Mouse (Mus musculus) embryonic facial prominence, embryonic 14.5 days (tissue): ENCODE data around the gene Gtpbp8. TPM values are rescaled to one million over a fixed set of nuclear protein-coding genes. Genes with fewer than 3 reads are reported as not detected.

ENCODE experiments used
- ATAC-seq: fragments of 200-750 bp; cut with Nextera tagmentation; 2 replicates; pipeline ENCODE4 v1.8.0; 2017; ENCODE audit warnings: low read depth, moderate number of reproducible peaks, moderate TSS enrichment
- DNase-seq: peaks from one replicate; pipeline ENCODE4 v3.0.0-alpha.2; 2015; ENCODE audit warnings: low spot score
- H3K27ac ChIP-seq: fragments of 300-500 bp; sonication (generic); replicated peaks from 2 replicates; pipeline ENCODE4 v1.5.1; 2014; ENCODE audit warnings: low read depth, mild to moderate bottlenecking, low read length, moderate library complexity
- H3K27me3 ChIP-seq: fragments of 300-500 bp; sonication (generic); replicated peaks from 2 replicates; pipeline ENCODE4 v1.6.1; 2014; ENCODE audit warnings: low read length; ENCODE audit not compliant: control insufficient read depth, insufficient read depth
- H3K36me3 ChIP-seq: fragments of 300-500 bp; sonication (generic); 2 replicates; pipeline ENCODE4 v1.6.1; 2014; ENCODE audit warnings: low read length, mixed read lengths; ENCODE audit not compliant: control insufficient read depth, insufficient read depth
- H3K4me1 ChIP-seq: fragments of 300-500 bp; sonication (generic); 2 replicates; pipeline ENCODE4 v1.6.1; 2014; ENCODE audit warnings: antibody characterized with exemption, low read length; ENCODE audit not compliant: control insufficient read depth, insufficient read depth
- H3K4me2 ChIP-seq: fragments of 300-500 bp; sonication (generic); 2 replicates; pipeline ENCODE4 v1.6.1; 2014; ENCODE audit warnings: low read depth, mild to moderate bottlenecking, low read length, moderate library complexity, mixed read lengths
- H3K4me3 ChIP-seq: fragments of 300-500 bp; sonication (generic); 2 replicates; pipeline ENCODE4 v1.5.1; 2014; ENCODE audit warnings: low read depth, mild to moderate bottlenecking, low read length
- H3K9ac ChIP-seq: fragments of 300-500 bp; sonication (generic); 2 replicates; pipeline ENCODE4 v1.6.1; 2014; ENCODE audit warnings: low read depth, mild to moderate bottlenecking, low read length, moderate library complexity, mixed read lengths
- H3K9me3 ChIP-seq: fragments of 300-500 bp; sonication (generic); 2 replicates; pipeline ENCODE4 v1.6.1; 2016; ENCODE audit warnings: low read length; ENCODE audit not compliant: control insufficient read depth
- WGBS: fragments of 180-500 bp; shearing (Covaris S2); extraction: QIAGEN DNeasy Blood & Tissue Kit; methylation state at CpG from one replicate; pipeline ENCODE4 v1.1.7; 2014; 5-methylcytosine and 5-hydroxymethylcytosine counted together
- polyA plus RNA-seq: library from polyadenylated mRNA; unstranded; fragments of >200 nt; fragmentation: Nextera tagmentation; extraction: Ambion mirVana; gene quantifications from 2 replicates; pipeline ENCODE4 v1.2.1, GENCODE M21; 2014

Gene Gtpbp8
- polyA plus RNA-seq, 1 experiment from 2014 or later, result 27.8 TPM

DNA sequence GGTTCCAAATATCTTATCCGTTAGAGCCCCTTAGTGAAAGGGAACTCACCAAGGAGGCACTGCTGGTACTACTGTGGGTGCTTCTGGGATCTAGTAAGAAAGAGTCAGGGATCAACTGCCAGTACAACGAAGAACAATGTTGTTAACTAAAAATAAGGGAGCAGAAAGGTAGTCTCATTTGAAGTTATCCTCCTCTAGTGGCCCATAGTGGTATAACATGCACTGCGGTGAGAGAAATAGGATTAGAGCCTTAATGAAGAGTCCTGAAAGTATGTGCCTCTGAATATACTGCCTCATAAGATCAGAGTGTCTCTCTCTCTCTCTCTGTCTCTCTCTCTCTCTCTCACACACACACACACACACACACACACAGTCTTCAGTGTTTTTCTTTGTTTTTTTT, 25.6 kb downstream of the Gtpbp8 start:
- Histone ChIP-seq H3K4me1 (peaks cover 20% of the 10 kb centered on the region), H3K4me2 (no peak overlapping the region), H3K4me3 (no peak overlapping the region), H3K27me3 (no peaks in the 10 kb centered on the region), H3K9ac (no peak overlapping the region), H3K27ac (no peak overlapping the region), H3K9me3 (no peaks in the 10 kb centered on the region), H3K36me3 (no peaks in the 10 kb centered on the region)
- DNase-seq (no peak), ATAC-seq (no peak)
- WGBS, result 79% methylated on average over 3 of the region's 3 CpGs

DNA sequence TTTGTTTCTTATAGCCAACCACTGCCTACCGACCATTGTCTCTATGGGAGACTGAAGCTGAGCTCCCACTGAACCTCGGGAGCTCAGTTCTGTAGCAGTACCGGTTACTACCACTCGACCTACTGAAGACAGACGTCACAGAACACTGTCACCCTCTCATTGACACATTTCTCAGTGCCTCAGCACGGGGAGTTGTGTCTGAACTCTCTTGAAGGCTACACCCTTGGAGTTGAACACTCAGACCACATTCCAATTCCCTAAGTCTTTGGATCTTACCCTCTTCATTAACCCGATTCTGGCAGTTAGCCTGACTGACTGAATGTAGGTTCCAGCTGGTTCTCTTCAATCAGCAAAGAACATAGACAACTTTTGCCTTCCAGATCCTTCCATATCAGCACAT, 26.8 kb downstream of the Gtpbp8 start:
- H3K27ac ChIP-seq, result no peak overlapping the region
- DNase-seq (no peak), ATAC-seq (no peak)
- H3K9ac ChIP-seq, result no peak overlapping the region
- 76% methylated on average over 7 of the region's 7 CpGs for WGBS
- peaks cover 16% of the 10 kb centered on the region for H3K4me1 ChIP-seq
- no peak overlapping the region for H3K4me2 ChIP-seq
- no peaks in the 10 kb centered on the region for H3K36me3 ChIP-seq
- no peaks in the 10 kb centered on the region for H3K9me3 ChIP-seq
- H3K4me3 ChIP-seq, result no peak overlapping the region
- no peaks in the 10 kb centered on the region for H3K27me3 ChIP-seq

DNA sequence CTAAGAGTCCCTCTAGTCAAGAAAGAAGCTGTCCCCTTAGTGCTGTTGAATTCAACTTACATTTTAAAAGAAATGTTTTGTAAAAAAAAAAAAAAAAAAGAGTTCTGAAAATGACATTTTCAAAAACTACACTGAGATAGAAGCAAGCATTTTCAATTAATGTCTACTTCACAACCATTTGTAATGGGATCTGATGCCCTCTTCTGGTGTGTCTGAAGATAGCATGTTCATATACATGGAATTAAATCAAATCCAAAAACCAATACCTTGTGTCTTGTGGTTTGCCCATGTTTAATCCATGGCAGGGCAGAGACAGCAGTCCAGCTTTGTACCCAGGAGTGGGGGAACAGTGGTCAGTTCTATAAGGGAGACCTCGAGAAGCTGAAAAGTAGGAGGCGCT, 28.3 kb downstream of the Gtpbp8 start:
- DNase-seq (no peak), ATAC-seq (no peak)
- WGBS, result 75% methylated on average over 2 of the region's 2 CpGs
- no peak overlapping the region for H3K4me3 ChIP-seq
- H3K27ac ChIP-seq, result no peak overlapping the region
- no peaks in the 10 kb centered on the region for H3K9me3 ChIP-seq
- H3K4me1 ChIP-seq, result peaks cover 10% of the 10 kb centered on the region
- no peak overlapping the region for H3K9ac ChIP-seq
- H3K27me3 ChIP-seq, result no peaks in the 10 kb centered on the region
- H3K4me2 ChIP-seq, result no peak overlapping the region
- no peaks in the 10 kb centered on the region for H3K36me3 ChIP-seq

DNA sequence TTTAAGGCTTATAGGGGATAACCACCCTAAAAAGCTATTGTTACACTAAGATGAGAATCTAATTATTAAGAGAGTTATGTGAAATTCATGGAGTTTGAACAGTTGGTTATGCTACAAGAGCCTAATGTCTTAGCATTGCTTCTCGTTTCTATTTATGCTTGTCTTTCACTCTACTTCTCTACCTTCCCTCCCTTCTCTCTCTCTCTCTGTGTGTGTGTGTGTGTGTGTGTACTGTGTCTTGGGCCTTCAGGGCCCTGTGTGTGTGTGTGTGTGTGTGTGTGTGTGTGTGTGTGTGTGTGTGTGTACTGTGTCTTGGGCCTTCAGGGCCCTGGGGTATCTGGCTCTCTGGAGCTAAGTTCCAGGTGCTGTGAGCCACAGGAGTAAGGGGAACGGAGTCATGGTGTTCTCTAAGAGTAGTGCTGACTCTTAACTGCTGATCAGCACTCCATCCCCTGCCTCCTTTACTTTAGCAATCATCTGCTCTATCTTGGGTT, 29.0 kb downstream of the Gtpbp8 start:
- Histone ChIP-seq H3K4me3 (no peak overlapping the region), H3K36me3 (no peaks in the 10 kb centered on the region), H3K9ac (0 out of 2 replicates have a peak overlapping the region, but pooled peaks have one; percentile 8), H3K4me1 (peaks cover 8% of the 10 kb centered on the region; the same call in 1 of the 2 replicates), H3K27me3 (no peaks in the 10 kb centered on the region), H3K27ac (peak overlapping the region; percentile 80), H3K4me2 (0 out of 2 replicates have a peak overlapping the region, but pooled peaks have one; percentile 7), H3K9me3 (no peaks in the 10 kb centered on the region)
- peak; percentile 12; the same call in 1 of the 2 replicates for ATAC-seq
- DNase-seq, result no peak
- WGBS, result 49% methylated on average over 2 of the region's 2 CpGs

DNA sequence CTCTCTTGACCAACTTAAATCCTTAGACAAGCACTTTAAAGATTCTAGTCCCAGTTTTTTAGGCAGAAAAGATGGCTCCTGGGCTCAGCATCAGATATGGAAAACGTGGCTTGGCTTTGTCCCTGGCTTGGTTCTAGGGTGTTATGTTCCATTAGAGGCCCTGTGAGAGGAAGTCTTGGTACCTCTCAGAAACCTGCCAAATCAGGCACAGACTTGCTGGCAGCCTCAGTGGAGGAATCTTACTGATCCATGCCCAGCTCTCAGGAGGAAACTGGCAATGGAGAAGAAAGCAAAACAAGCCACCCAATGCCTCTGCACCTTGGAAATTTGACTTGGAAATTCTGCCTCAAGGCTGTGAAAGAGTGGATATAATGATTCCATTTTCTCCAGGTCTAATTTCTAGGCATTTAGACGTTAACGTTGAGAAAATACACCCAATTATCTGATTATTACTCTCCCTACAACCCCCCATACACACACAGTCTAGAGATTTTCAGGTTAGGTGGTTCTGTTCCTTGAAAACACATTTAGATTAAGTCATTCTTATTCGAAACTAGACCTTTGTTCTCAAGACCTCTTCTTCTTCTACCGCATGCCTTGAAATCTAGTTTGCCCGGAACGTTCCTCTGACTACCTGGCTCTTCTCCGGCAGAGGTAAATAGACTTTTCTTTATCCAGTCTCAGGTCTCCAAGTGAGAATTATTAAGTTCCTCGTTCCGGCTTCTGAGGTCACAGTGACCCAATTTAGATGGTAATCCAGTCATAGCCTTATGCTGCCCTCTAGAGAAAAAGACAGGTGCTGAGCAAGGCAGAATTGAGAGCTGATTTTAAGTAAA, 29.6 kb downstream of the Gtpbp8 start:
- peak overlapping the region; percentile 80 for H3K27ac ChIP-seq
- WGBS, result 19% methylated on average over 10 of the region's 10 CpGs
- no peak overlapping the region for H3K9ac ChIP-seq
- DNase-seq (peak; percentile 90), ATAC-seq (peak; percentile 90)
- H3K36me3 ChIP-seq, result no peaks in the 10 kb centered on the region
- no peaks in the 10 kb centered on the region for H3K27me3 ChIP-seq
- H3K4me3 ChIP-seq, result no peak overlapping the region
- peaks cover 8% of the 10 kb centered on the region; the same call in 1 of the 2 replicates for H3K4me1 ChIP-seq
- H3K4me2 ChIP-seq, result peak overlapping the region; percentile 7; the same call in 1 of the 2 replicates
- no peaks in the 10 kb centered on the region for H3K9me3 ChIP-seq

DNA sequence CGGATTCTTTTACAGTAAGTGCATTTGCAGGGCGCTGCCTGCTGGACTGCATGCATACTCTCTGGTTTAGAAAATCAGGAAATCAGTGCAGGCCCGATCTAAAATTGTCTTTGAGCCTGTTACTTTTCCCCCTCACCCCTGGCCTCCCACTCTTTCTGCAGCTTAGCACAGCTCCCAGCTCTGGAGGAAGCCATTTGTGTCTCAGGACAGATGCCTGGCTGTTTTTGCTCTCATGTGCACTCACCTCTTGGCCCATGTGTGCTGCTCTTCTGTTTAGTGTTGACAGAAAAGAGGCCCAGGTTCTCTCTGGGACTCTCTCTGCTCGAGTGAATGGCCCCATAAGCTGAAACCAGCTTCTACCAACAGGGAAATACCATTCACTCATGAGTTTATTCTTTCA, 42.7 kb downstream of the Gtpbp8 start:
- H3K4me2 ChIP-seq, result no peak overlapping the region
- no peaks in the 10 kb centered on the region for H3K9me3 ChIP-seq
- DNase-seq, result peak; percentile 88
- H3K4me3 ChIP-seq, result no peak overlapping the region
- WGBS, result 8% methylated on average over 4 of the region's 4 CpGs
- H3K9ac ChIP-seq, result peak overlapping the region; percentile 43; the same call in 1 of the 2 replicates
- peak overlapping the region; percentile 89 for H3K27ac ChIP-seq
- H3K27me3 ChIP-seq, result no peaks in the 10 kb centered on the region
- ATAC-seq, result peak; percentile 80
- no peaks in the 10 kb centered on the region for H3K36me3 ChIP-seq
- H3K4me1 ChIP-seq, result peaks cover 19% of the 10 kb centered on the region

DNA sequence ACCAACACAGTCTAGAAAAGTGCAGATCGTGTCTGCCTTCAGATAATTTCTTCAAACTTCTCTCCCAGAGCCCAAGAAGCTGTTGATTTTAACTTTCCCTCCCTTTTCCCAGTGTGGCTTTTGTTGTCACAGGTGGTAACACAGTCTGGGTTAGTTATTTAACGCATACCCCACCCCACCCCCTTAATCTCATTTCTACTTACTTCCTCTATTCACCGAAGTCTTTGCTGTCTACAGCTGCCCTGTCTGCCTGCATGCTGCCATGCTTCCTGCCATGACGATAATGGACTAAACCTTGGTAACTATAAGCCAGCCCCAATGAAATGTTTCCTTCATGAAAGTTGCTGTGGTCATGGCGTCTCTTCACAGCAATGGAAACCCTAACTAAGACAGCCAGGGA, 43.9 kb downstream of the Gtpbp8 start:
- Histone ChIP-seq H3K4me1 (peaks cover 19% of the 10 kb centered on the region), H3K9me3 (no peaks in the 10 kb centered on the region), H3K4me2 (no peak overlapping the region), H3K9ac (no peak overlapping the region), H3K4me3 (no peak overlapping the region), H3K27me3 (no peaks in the 10 kb centered on the region), H3K27ac (no peak overlapping the region), H3K36me3 (no peaks in the 10 kb centered on the region)
- 53% methylated on average over 5 of the region's 5 CpGs for WGBS
- ATAC-seq, result no peak
- no peak for DNase-seq

DNA sequence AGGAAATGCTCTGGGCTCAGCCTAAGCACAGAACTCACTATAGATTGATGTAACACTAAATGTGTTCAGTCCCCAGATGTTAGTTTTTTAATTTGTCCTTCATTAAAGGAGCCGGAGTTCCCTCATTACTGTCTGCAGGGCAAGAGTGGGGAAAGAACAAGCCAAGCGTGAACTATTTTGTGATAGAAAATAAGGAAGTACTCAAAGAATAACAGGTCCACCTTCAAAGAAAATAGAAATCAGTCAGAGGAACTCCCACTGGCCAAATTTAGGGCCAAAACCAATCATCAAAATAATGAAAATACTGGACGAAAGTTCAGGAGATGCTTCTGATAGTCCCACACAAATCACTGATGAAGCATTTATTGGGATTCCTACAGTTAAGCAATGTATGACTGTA, 45.0 kb downstream of the Gtpbp8 start:
- Histone ChIP-seq H3K4me1 (peaks cover 23% of the 10 kb centered on the region), H3K4me2 (no peak overlapping the region), H3K27me3 (no peaks in the 10 kb centered on the region), H3K4me3 (no peak overlapping the region), H3K36me3 (no peaks in the 10 kb centered on the region), H3K9ac (no peak overlapping the region), H3K27ac (no peak overlapping the region), H3K9me3 (no peaks in the 10 kb centered on the region)
- no peak for DNase-seq
- WGBS, result 84% methylated on average over 3 of the region's 3 CpGs
- ATAC-seq, result no peak
